Mouse (Mus musculus): ENCODE data around the gene Igdcc3.

The Igdcc3 gene

DNA sequence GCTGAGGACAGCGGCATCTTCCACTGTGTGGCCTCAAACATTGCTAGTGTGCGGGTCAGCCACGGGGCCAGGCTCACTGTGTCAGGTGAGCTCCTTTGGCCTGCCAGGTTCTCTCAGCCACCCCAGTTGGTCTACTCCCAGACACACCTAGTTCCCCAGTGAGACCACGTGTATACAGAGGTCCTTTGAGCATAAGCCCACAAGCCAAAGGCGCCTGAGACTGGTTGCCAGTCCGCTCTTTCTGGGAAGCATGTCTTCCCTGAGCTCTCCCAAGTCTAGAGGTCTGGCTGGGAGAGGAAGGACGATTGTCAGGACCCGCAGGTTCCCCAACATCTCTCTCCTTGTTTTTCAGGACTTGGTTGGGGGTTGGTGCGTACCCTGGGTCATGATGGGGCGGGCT is 36.9 kb downstream of the Igdcc3 start:
- no peak for DNase-seq

DNA sequence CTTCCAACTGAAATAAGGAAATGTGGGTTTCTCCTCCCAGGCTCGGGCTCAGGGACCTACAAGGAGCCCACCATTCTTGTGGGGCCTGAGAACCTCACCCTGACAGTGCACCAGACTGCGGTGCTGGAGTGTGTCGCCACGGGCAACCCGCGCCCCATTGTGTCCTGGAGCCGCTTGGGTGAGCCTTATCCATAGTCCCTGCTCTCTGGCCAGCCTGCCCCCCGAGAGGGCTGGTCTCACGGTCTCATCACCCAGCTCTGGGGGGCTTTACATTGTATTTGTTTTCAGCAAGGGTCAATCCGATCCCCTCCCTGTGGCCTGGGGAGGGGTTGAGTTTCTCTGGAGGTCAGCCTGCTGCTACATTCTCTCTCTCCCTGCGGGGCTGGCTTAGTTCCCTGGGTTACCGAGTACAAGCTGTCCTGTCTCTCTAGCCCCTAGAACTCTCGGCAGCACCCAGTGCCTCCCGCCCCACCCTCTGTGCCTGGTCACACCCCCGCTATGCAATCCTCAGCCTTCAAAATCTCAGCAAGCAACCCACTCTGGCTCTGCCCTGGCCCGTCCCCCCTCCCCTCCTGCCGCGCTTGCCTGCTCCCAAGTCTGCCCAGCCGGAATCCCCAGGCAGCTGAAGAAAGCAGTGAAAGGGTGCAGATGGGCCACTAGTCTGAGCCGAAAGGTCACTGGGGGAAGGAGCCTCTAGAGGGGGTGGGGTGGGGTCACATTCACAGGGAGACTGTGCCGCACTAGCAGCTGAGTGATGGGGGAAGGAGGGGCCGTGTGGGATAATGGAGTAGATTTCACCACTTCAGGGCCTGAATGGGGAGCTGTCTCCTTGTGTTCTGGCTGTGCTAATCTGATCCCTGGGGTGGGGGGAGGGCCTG is 37.6 kb downstream of the Igdcc3 start:
- DNase-seq = peak; percentile 47

DNA sequence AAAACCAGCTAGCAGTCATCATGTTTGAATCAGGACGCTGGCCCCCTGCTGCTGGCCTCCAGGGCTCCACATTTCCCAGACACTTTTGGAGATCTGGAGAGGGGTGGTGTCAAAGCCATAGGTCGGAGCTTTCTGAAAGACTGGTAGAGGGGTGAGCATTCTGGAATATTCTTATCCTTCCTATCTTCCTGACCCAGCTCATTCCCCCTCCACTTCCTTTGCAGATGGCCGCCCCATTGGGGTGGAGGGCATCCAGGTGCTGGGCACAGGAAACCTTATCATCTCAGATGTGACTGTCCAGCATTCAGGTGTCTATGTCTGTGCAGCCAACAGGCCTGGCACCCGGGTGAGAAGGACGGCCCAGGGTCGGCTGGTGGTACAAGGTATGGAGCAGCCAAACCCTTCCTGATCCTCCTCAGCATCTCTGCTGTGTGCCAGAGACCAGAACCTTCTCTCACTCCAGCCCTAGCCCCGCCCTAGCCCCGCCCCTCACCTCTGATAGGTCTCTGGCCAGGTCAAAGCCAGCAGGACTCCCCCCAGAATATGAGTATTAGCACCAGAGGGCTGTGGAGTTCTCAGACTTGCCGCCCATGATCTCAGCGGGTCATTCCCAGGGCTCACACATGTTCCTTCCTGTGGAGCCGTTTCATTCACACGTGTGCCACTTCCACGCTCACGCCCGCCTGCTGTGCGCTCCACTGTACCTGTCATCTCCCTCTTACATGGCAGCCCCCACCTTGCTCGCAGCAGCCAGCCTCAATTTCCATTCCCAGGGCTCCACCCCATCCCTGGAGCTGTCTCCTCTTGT is 39.0 kb downstream of the Igdcc3 start:
- DNase-seq = no peak

DNA sequence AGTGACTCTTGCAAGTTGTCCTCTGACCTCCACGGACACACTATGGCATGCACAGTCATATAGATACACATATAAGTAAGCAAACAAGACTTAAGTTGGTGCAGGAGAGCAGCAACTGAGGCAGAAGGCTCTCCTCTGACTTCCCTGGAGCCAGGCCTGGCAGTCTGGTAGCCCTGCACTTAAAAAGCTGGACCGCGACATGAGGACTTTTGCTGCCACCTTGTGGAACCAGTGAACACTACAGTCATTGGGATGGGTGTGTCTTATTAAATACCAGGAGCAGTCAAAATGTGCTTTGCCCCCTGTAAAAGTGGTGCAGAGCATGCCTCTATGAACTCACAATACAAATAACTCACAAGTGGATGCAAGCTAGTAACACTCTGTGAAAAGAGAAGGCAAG is 47.6 kb downstream of the Igdcc3 start:
- peak; percentile 85 for DNase-seq

DNA sequence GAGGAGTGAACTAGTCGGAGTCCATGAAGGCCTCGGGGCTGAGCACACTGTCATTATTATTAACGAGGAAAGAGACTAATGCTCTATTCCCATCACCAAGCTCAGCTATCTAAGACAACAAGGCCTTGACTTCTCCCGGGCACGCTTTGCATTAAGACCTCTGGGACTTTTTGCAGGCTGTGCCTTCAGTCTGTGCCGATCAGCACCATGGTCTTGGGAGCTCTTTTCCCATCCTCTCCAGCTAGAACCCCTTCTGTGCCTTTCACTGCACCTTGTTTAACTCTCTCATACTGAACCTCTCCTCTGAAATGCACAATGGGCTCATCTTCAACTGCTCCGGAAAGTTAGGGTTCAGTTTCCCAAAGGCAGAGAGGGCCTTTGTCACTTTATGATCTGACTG is 49.3 kb downstream of the Igdcc3 start:
- no peak for DNase-seq

DNA sequence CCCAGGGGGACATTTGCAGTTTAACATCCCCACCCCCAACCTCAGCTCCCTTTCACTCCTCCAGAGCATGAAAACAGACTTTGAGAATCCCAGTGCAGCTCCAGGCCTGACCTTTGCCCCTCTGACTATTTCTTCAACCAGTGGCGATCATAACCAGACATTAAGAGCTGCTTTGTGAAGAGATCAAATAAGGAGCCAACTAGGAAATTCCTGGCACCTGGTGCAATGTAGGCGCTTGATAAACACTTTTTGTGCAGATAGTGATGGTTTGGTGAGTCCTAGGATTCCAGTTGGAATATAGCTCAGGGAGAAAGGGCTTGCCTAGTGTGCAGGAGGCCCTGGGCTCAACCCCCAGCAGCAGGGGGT is 50.4 kb downstream of the Igdcc3 start:
- no peak for DNase-seq

DNA sequence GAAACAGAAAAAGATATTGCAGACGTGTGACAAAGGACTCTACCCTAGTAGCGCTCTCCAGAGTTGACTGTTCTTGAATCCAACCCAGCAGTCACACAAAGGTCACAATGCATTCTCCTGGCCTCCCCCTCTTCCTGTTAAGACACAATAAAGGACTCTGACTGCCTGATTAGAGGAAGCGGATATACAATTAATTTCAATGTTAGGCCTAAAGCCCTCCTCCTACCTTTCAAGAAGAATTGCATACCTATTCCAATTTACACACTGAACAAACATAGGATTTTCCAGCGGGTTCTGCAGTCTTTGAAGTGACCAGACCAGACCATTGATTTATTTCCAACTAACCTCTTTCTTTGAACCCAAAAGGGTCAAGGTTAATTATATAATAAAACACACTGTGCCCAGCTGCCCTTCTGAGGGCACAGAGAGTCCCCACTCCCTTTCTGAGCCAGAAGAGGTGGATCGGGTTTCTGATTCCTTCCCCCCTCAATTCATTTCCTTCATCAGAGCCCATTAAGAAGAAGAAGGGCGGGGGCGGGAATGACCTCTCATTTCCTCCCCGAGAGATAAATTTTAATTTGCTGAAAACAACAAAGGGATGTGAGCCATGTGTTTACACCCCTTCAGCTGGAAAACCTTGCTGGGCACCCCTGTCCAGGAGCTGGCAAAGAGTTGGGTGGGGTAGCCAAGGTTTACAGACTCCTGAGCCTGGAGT is 50.9 kb downstream of the Igdcc3 start:
- DNase-seq = no peak

DNA sequence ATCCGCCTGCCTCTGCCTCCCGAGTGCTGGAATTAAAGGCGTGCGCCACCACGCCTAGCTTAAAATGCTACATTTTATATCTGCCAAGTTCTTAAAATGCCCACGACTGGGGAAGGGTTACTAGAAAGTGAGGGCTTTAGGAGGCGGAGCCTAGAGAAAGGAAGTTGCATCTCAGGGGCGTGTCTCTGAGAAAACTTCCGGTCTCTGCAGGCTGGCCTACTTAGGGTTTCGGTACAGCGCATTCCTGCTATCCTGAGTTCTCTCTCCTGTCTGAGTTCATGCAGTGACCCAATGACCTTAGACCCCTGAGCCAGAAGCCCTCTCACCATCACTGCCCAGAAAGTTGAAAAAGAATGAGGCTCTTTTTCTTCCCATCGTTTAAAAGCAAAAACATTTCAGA is 52.2 kb downstream of the Igdcc3 start:
- DNase-seq = no peak

DNA sequence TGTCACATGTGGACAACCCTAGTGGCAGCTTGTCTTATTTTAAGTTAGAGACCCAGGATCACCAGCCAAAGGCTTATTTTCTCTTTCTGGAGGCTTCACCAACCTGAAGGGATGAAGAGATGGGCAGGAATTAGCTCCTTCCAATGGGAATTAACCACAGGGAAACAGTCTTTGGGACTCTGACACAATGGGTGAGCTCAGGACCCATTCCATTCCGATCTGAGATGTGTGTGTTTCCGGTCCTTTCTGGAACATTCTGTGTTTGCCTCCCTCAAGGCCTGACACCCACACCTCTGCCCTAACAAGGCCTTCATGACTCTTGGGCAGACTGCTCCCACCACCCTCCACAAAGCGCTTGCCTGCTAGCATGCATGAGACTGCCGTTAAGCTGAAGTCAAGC is 54.1 kb downstream of the Igdcc3 start, which contains the start of gene Parp16:
TSS of gene Parp16 (plus strand) at position 301 of the 400 bp plus-strand sequence.
- no peak for DNase-seq

DNA sequence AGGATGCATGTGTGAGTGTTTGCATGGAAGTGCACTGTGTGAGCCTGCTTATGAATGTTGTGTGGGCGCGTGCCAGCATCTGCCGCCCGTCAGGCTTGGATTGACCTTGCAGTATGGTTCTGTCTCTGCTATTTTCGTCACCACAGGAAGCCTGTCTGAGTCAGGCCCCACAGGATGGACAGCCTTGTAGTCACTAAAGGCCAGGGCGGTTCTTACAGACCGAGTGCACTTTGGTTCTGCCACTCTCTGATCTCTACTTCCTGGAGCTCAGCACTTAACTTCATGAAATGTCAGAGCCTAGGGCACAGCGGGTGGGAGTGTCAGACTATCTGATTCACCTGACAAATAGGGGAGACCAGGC is 54.6 kb downstream of the Igdcc3 start:
- DNase-seq = peak; percentile 39

DNA sequence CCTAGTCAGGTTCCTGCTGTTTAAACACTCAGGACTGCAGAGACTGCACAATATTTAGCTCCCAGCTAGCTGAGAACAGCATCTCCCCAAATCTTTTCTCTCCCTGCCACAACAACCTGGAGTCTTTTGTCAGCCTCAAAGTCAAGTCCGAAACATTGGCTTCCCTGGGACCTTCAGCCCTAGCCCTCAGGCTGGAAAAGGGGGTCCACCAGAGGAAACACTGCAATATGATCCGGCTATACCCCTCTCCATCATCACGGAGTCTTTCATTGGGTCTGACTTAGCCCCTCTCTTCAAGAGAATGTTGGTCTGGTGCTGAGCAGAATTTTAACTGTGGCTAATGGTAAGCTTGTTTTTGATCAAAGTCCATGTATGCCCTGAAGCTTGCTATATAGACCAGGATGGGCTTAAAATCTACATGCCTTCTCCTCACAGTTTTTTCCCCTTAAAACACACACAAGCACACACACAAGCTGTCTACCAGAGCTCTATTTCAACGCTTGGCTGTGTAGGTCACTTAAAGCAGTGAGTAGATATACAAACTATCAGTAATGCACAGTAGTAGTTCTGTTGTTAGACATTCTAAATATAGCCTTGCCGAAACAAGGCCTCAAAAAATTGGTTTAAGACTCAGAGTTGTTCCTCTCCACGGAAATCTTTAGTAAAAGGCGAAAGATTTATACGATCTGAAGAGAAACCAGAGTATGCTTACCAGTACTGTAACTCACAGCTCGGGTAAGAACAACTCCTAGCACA is 55.2 kb downstream of the Igdcc3 start:
- no peak for DNase-seq

DNA sequence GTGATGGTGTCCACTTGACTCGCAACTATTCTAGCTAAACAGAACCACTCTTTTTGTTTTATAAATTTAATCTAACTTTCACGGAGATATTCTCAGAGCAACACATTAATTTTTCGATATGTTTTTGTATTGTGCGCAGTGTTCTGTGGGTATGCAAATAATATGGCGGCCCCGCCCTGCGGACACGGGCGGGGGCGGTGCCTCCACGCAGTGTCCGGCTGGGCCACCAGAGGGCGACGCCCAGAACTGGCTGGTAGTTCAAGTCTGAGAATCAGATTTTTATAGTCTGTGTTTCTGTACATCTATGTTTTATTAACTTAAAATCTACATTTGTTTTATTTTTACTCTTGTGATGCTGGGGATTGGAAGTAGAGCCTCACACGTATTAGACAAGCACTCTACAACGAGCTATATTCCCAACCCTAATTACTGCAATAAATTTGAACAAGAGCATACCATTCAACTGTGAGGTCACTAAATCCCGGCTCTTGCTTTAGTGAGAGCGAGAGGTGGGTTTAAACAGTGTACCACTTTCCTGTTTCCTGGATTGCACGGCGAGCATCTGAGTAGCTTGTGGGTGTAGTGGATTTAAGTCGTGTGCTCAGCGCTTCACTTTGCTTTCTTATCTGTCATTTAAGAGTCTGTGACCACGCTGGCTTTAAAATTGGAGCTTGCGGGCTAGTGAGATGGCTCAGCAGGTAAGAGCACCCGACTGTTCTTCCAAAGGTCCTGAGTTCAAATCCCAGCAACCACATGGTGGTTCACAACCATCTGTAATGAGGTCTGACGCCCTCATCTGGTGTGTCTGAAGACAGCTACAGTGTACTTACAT is 56.0 kb downstream of the Igdcc3 start:
- peak; percentile 97 for DNase-seq

DNA sequence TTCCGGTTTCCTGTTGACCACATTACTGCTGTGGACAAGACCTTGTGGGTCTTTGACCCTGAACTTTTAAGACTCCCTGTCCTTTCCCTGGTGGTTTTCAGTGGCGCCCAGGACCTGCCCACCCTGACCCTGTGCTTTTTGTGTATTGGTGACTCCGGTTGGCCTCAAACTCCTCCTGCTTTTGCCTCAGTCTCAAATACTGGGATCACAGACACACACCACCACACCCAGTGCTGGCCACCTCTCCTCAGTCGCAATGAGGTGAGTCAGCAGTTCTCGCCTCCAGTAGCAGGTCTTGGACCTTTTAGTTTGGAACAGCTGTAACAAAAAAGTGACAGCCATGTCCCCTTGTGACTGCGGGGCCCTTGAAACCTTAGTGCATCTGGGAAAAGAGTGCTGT is 56.8 kb downstream of the Igdcc3 start:
- no peak for DNase-seq

DNA sequence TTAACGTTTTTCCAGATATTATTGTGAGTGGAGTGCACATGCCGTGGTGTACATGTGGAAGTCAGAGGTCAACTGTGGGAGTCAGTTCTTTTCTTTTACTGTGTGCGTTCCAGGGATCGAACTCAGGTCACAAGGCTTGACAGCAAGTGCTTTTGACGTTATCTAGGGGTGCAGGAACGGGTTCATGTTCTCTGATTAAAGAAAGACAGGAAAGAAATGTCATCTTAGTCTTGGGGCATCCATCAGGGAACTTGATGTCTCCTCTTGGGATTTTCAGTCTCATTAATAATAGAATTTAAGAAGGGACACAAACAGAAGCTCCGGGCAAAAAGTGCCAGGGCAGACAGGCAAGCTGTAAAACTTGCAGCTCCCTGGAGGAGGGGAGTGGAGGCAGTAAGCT is 58.7 kb downstream of the Igdcc3 start:
- no peak for DNase-seq

DNA sequence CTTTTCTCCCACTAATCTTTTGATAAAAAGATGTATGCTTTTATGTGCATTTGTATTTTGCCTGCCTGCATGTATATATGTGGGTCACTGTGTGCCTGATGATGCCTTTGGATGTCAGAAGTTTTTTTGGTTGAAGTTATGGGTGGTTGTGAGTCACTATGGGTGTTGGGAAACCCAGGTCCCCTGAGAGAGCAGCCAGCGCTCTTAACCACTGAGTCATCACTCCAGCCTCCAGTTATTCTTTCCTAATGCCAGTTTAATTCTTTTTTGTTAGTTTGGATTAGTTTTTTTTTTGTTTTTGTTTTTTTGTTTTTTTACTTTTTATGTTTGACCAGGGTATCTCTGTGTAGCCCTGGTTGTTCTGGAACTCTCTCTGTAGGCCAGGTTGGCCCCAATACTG is 59.6 kb downstream of the Igdcc3 start:
- peak; percentile 34 for DNase-seq

DNA sequence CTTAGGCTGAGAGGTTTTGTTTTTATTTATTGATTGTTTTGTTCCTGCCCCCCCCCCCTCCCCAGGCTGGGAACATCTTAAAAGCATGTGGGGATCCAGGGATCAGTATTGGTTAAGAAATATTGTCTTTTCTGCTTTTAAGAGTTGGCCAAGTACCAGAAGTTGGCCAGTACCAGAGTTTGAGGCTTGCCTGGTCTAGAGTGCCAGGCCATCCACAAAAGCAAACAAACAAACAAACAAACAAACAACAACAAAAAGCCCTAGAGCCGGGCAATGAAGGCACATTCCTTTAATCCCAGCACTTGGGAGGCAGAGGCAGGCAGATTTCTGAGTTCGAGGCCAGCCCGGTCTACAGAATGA is 60.0 kb downstream of the Igdcc3 start:
- DNase-seq = no peak

DNA sequence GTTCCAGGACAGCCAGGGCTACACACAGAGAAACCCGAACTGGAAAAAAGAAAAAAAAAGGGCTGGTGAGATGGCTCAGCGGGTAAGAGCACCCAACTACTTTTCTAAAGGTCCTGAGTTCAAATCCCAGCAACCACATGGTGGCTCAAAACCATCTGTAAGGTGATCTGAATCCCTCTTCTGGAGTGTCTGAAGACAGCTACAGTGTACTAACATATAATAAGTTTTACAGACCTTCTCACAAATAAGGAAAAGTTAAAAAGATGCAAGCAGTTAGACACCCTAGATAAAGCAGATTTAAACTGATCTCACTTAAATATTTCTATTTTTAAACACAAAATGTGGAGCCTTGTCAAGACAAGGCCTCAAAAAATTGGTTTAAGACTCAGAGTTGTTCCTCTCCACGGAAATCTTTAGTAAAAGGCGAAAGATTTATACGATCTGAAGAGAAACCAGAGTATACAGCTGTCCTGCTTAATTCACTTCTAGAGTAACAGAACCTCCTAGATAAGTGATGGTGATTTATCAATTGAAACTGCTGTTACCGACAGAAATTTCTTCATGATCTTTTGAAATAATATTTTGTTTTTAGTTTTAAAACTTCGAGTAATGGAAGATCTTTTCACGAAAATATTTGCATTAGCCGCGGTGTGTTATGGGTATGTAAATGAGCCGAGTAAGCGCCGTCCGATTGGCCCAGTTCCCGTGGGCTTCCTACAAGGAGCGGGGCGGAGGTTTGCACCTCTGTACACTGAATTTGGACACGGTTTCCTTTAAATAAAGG is 60.6 kb downstream of the Igdcc3 start:
- peak; percentile 91 for DNase-seq

DNA sequence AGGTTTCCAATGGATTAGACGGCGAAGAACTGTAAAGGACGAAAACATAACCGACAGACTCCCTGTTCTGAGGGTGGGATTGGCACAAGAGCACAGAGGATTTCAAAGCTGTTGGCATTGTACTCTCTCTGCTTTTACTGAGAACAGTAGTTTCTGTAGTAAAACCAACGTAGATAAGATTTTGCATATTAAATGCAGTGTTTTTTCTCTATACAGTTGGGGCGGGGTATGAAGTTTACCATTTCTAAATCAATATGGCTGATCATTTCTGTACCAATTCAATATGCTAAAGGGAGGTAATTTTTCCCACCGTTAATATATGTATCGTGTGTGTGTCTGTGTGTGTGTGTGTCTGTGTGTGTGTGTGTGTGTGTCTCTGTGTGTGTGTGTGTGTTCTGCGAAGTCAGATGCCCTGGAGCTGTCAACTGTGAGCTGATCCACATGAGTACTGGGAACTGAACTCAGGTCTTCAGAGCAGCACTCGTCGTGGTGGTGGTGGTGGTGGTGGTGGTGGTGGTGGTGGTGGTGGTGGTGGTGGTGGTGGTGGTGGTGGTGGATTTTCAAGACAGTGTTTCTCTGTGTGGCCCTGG is 61.3 kb downstream of the Igdcc3 start:
- DNase-seq = no peak

DNA sequence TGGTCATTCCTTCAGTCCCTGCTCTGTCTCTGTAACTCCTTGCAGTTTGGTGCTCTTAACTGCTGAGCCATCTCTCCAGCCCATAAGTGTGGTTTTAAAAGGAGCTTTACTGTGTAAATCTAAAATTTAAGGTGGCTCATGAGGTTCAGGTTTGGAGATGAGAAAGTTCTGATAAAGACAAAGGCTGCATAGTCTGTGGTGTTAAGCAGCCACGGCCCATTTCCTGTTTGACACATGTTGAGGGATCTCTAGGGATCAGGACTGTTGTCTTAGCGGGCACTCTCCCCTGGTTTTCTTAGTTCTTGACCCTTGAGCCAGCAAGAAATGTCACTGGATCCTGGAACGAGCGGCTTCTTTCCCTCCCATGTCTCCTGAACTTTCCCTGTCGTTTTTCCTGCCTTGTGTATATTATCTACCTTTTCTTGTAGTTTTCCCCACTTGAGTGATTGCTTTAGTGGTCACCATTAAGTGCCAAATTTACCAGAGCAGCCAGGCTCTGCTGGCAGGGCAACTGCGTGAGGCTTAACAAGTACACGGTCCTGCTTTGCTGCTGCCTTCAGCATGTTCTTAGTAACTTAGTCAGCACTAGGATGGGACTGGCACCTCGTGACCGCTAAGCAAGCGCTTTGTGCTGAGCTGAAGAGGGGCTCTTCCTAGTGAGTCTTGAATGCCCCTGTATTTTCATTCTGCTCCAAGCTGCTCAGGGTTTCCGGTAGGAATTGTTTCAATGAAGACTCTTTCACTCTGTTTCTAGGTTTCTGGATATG is 64.2 kb downstream of the Igdcc3 start:
- DNase-seq = no peak
